Mouse (Mus musculus): ENCODE measurements at regions not wholly inside any gene's neighbourhood (a gene's known extent, or its start where the extent isn't known, plus 50 kb on each side); places are given as distances from the start of the nearest gene placed in this dataset.

DNA sequence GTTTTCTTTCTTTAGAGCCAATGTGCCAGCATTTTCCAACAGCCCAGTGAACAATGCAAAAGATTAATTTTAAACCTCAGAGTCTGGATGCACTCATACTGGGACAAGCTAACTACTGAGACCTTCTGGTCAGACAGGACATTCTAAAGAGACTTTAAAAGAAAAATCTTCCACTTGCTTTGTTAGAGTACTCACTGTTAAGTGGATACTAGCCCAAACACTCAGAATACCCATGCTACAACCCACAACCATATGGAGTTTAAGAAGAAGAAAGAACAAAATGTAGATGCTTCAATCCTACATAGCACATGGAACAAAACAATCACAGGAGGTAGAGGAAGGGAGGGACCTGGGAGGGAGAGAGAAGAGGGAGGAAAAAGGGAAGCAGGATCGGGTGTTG lies 167.3 kb upstream of the Slc35b3 start:
- DNase-seq (ENCODE audit: low read depth) = no peak

DNA sequence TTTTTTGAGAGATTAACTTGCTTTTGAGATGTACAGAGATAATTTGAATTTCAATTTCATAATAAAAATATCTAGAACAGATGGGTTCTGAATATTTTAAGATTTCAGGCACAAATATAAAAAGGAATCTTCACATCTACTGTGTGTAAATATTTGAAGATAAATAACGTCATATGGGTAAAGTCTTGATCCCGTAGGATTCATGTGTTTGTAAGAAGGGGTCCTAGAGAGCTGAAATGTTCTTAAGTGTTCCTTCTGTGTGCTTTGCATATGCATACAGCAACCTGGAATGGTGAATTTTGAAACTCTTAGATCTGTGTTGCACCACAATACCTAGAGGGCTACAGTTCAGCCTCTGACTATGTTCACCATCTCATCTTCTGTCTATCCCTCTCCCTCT lies 131.4 kb upstream of the Slc35b3 start:
- DNase-seq (ENCODE audit: low read depth) = no peak

DNA sequence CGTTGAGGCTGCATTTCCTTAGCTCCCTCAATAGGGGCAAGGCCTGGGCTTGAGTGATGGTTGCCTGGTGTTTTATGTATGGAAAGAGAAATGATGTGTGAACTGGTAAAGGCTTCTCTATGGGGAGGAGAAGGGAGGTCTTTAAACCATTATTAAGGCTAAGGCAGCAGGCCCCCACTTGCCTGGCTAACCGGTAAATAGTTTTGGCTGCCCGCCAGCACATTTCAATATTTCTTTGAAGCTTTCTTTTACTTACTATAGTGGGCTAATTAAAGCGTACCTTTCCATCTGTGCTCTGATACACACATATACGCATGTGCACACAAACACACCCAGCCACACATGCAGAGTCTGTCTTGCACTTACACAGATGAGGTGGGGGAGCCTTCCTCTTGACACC lies 123.9 kb upstream of the Slc35b3 start:
- DNase-seq (ENCODE audit: low read depth) = no peak

DNA sequence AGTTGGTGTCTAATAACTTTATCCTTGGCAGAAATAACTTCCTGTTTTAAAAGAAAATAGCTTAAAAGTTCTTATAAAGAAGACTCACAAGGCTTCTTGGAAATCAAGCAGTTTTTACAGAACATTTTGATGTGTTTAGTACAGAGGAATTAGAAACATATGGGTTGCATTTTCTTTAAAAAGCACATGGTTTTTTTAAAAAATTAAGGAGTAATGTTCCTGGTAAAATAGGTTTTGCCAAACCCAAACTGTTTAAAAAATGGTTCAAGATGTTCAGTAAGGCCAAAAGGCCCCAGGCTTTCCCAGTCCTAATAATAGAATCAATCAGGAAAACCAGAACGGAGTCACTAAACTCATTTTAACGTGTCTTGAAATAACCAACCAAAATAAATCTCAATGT lies 113.5 kb upstream of the Slc35b3 start:
- peak; percentile 32 for DNase-seq (ENCODE audit: low read depth)

DNA sequence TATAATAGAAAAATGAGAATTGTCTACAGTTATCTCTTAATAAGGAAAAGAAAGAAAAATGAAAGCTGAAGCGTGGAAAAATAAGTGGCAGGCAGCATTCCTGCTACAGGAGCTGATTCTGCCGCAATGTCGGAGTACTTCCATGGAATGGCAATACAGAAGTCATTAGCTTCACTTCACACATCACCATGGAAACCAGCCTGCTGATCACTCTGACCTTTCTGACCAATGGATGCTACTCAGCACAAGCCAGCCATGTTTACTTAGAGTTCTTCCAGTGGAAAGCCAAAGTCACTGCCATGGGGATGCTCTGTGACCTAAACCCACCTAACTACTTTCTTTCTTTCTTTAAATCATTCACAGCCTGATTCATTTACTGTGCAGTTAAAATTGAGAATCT lies 71.6 kb upstream of the Slc35b3 start:
- no peak for DNase-seq (ENCODE audit: low read depth)

DNA sequence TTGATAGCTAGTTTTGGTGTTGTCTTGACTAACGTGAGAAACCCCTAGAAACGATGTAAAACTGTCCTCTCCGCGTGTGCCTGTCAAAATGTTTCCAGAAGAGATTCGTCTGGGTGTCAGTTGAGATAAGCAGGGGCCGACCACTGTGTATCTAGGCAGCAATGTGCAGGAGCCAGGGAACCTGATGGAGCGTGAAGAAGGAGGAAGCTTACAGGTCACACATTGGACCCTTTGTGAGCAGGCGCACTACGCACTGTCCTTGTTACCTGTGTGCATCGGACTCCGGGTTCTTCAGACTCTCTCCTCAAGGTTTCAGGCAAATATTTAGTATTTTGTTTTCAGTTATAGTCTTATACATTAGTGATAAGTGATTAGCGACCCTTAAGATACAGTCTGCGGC lies 59.5 kb upstream of the Slc35b3 start:
- DNase-seq (ENCODE audit: low read depth) = no peak

DNA sequence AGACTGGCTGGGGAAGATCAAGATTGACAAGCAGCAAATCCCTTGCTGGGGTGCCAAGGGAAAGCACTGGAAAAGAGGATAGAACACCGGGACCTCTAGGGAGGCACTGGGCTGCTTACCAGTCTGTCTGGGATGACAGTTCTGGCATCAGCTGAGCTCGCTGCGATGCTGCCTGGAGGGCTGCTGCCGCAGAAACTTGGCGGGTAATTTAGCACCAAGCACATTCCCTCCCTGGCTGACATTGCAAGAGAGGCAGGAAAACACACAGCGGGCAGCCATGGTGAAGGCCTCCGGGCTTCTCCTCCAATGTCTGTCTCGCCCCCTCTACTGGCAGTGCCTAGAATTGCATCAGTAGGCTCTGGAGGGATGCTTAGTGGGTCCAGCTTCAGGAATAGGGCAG lies 51.0 kb upstream of the Slc35b3 start:
- peak; percentile 83 for DNase-seq (ENCODE audit: low read depth)
